ENCODE assay signal across 9 mouse cellular contexts in the genomic region with DNA sequence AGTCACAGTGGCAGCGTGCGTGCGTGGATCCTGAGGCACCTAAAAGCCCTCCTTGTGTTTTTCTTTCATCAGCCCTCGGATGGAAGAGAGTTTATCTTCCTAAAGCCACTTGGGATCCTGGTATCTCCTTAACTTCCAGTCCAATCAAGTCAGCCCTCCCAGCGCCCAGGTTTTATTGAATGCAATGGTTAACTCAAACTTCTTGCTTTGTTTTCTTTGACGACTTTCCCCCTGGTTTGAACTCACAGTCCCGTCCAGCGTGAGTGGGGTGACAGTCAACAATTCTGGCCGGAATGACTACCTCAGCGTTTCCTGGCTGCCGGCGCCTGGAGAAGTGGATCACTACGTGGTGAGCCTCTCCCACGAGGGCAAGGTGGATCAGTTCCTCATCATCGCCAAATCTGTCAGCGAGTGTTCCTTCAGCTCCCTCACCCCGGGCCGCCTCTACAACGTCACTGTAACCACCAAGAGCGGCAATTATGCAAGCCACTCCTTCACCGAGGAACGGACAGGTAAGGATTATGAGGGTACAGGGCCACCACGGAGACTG. TPM values are rescaled to one million over a fixed set of nuclear protein-coding genes. Genes with fewer than 3 reads are reported as not detected.
DNase-seq lines count a peak whose midpoint lies in the region; ATAC-seq and TF ChIP-seq lines count a peak whose summit lies in the region.
"Had no signal": no experiment of that assay in that cellular context is flagged by ENCODE, and none has a peak within 500 bp of the region (broad histone marks: within the 10 kb centered on the region; RNA-seq: fewer than 3 reads in every experiment).

No protein-coding gene starts in this region.

- DNase-seq in heart, adult 18-20 months: no peak
- peak; percentile 39 for DNase-seq in cerebellum, adult 9-11 months
- DNase-seq in hindbrain, postnatal 0 days (ENCODE audit: low spot score): no peak
- DNase-seq in neural tube, embryonic 10.5 days (ENCODE audit: extremely low spot score, low spot score): peak; percentile 23
- no peak for DNase-seq in adrenal gland, adult (ENCODE audit: inconsistent age in 2 of 2, low spot score in 1 of 2)
- DNase-seq in frontal cortex, postnatal 14 days (ENCODE audit: low spot score in 2 of 2): no peak
- DNase-seq in left cerebral cortex, adult 2 months (ENCODE audit: extremely low spot score in 1 of 2, low spot score in 2 of 2): no peak

- 0 out of 2 replicates have a peak, but pooled peaks cover 2% of the 10 kb centered on the region for H3K27me3 ChIP-seq in heart, embryonic 16.5 days (ENCODE audit: control insufficient read depth, insufficient read depth, low read length)
- H3K27me3 ChIP-seq in hindbrain, postnatal 0 days (ENCODE audit: insufficient read depth, low read length): no peaks in the 10 kb centered on the region

- peaks cover 3% of the 10 kb centered on the region for H3K4me1 ChIP-seq in heart, embryonic 16.5 days (ENCODE audit: control insufficient read depth, insufficient read depth, low read length)
- H3K4me1 ChIP-seq in hindbrain, postnatal 0 days (ENCODE audit: insufficient read depth, low read length): 0 out of 2 replicates have a peak, but pooled peaks cover 6% of the 10 kb centered on the region

- intact Hi-C loops in left cerebral cortex, adult 2 months (cut with DNase I): loop anchor here (2.0 to 5.0 kb wide), 4 partner anchors 144 to 562 kb away; partner anchors contain the start of gene Cnot2

- H3K27ac ChIP-seq in heart, embryonic 16.5 days (ENCODE audit: low read length): no peak overlapping the region
- no peak overlapping the region for H3K27ac ChIP-seq in hindbrain, postnatal 0 days
- H3K27ac ChIP-seq in left cerebral cortex, adult 2 months: no peak overlapping the region

- TF ChIP-seq CTCF in hindbrain, postnatal 0 days (IDR thresholded peaks at IDR 0.05; ENCODE audit: low read depth): no peak
- TF ChIP-seq CTCF in left cerebral cortex, adult 2 months (IDR thresholded peaks at IDR 0.05): no peak

- peaks cover 2% of the 10 kb centered on the region; the same call in 1 of the 2 replicates for H3K9me3 ChIP-seq in heart, embryonic 16.5 days (replicated peaks; ENCODE audit: control insufficient read depth, low read length)
- H3K9me3 ChIP-seq in hindbrain, postnatal 0 days (ENCODE audit: low read length): no peaks in the 10 kb centered on the region

- peak overlapping the region; percentile 84 for H3K4me2 ChIP-seq in heart, embryonic 16.5 days (ENCODE audit: low read depth, low read length)
- H3K4me2 ChIP-seq in hindbrain, postnatal 0 days (ENCODE audit: low read depth, low read length): peak overlapping the region; percentile 52

- H3K9ac ChIP-seq in heart, embryonic 16.5 days (ENCODE audit: low read length): peak overlapping the region; percentile 25; the same call in 1 of the 2 replicates
- no peak overlapping the region for H3K9ac ChIP-seq in hindbrain, postnatal 0 days (replicated peaks; ENCODE audit: low read length)

- ATAC-seq in heart, embryonic 16.5 days (replicated peaks; ENCODE audit: extremely low read depth, insufficient read depth, low FRiP score): no peak
- ATAC-seq in hindbrain, postnatal 0 days: no peak

- peak overlapping the region; percentile 37 for H3K4me3 ChIP-seq in heart, embryonic 16.5 days (ENCODE audit: low read length)
- H3K4me3 ChIP-seq in hindbrain, postnatal 0 days (ENCODE audit: low read length): 0 out of 2 replicates have a peak overlapping the region, but pooled peaks have one; percentile 2
- no peak overlapping the region for H3K4me3 ChIP-seq in left cerebral cortex, adult 2 months

- WGBS in heart, embryonic 16.5 days: 18% methylated on average over 23 of the region's 23 CpGs
- 20% methylated on average over 23 of the region's 23 CpGs for WGBS in hindbrain, postnatal 0 days

- no peaks in the 10 kb centered on the region for H3K36me3 ChIP-seq in heart, embryonic 16.5 days (ENCODE audit: control insufficient read depth, insufficient read depth)
- H3K36me3 ChIP-seq in hindbrain, postnatal 0 days (ENCODE audit: insufficient read depth, low read length): no peaks in the 10 kb centered on the region

RNA-seq across cellular contexts. Expression of gene Ptprb, which starts 55.7 kb away (rescaled TPM):
- 5.4 and 8.2 TPM in 2 replicates for polyA plus RNA-seq in heart, embryonic 16.5 days (2015; fragmentation: Nextera tagmentation; extraction: Ambion mirVana)
- 10 to 100 TPM; 53.8 to 58.0 TPM for total RNA-seq in heart, adult 18-20 months (2021)
- total RNA-seq in hindbrain, postnatal 0 days (2014; rRNA removed): 8.1 and 8.8 TPM in 2 replicates
- polyA plus RNA-seq in hindbrain, postnatal 0 days (2015; fragmentation: Nextera tagmentation; extraction: Ambion mirVana): 3.1 and 3.5 TPM in 2 replicates
- 10 to 100 TPM; 17.0 to 19.8 TPM for total RNA-seq in left cerebral cortex, adult 2 months (2021)
- total RNA-seq: MEL had no signal

Comparison
In these comparisons a context has a peak if more than half of its experiments do, and no peak if none do; other contexts are left out.
1. DNase-seq: peak in cerebellum, adult 9-11 months (single experiment) and neural tube, embryonic 10.5 days (single experiment); none in heart, adult 18-20 months (0 of 2), hindbrain, postnatal 0 days (single experiment), adrenal gland, adult (0 of 2), frontal cortex, postnatal 14 days (0 of 2) and left cerebral cortex, adult 2 months (0 of 2).